Mouse (Mus musculus) kidney, postnatal 10 days (tissue): Measurements from ENCODE around the gene Nck1.

ENCODE experiments used
- DNase-seq: peaks from one replicate; pipeline ENCODE4 v3.0.0; 2021; ENCODE audit warnings: mixed read lengths

The Nck1 gene

GRCm38 (mm10) chr9:100545715-100546593 lies at the start of gene Nck1:
TSS of gene Nck1 (minus strand) at chr9:100546134.
- DNase-seq: peak; percentile 100

- no peak for DNase-seq
Observed at GRCm38 (mm10) chr9:100590462-100590861, 44.5 kb upstream of the Nck1 start.

GRCm38 (mm10) chr9:100584031-100584430 lies 38.1 kb upstream of the Nck1 start:
- DNase-seq: no peak

DNA sequence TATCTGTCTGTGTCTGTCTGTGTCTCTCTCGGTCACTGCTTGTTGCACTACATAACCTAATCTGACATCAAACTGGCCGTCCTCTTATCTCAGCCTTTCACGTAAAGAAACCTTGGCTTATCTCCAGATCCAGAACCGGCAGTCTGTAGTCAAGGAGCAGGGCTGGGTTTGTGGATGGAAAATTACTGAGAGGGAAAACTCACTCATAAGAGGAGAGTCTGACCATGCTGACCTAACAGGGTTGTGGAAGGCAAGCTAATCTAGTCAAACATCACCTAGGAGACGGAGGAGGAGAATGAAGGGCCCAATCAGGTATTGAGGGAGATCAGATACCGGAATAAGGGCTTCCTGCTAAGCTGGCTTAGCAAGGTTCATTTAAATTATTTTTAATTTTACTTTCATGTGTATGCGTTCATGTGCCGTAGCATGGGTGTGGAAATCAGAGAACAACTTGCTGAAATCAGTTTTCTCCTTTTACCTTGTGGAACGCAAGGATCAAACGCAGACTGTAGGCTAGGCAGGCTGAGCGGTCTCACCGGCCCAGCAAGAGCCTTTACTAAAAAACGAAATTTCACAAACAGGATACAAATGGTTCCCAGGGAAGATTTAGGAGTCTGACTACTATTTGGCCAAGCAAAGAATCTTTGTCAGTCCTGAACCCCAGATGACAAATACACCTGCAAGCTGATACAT lies 37.1 kb upstream of the Nck1 start:
- DNase-seq: peak; percentile 26

DNA sequence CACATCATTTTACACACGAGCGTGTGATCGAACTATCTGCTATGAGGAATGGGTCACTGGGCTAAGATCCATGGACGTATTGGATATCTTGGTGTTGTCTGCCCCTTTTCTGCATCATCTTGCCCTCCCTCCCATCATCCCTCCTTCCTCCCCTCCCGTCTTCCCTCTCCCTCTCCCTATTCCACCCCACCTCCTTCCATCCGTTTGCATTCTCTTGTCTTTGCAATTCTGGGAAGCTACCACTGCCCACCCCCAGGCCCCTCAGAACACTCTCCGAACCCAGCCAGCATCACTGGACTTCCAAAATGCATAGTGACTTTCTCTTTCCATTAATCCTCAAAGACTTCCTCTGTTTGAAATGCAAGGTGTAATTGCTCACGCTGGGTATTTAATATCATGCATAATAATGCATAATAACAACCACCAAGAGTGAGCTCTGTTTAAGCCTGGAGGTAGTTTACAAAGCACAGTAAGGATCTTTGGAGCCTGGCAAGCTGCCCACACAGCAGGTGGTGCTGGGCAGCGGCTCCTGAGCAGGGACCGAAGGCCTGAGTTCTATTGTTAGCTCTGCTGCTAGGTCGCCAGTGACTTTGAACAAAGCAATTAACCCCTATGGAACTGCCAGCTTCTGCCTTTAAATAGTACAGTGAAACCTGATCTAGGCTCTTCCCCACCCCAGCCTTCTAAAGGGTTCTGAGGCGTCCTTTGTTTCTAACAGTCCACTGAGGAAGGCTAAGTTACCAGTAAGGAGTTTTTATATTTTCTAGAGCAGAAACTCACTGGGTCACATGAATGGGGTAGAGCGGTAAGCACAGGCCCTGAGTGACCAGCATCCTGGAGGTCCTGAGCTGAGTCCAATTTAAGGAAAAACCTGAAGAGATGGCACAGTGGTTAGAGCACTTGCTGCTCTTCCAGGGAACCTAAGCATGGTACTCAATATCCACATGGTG lies 35.9 kb upstream of the Nck1 start:
- peak; percentile 84 for DNase-seq

DNA sequence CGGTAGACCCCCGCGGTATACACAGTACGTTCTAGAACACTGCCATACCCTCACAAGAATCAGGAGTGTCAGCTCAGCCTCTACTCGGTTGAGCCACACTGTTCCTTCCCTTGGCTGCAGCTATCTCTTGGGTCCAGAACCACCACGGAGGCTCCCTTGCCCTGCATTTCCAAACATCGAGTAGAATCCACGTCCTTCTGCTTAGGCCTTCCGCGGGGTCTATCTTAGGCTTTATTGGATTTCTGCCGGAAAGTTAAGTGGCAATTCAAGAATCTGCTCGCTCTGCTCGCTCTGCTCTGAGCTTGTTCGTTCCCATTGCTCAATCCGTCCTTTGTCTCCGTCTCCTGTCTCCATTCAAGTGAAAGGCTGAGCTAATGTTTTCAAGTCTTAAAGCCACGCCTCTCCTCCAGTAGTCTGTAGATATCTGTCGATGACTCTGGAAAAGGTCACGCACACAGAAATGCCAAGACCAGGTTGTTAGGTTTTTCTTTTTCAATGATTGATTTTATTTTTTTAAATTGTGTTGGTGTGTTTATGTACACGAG lies 34.3 kb upstream of the Nck1 start:
- DNase-seq: no peak

DNA sequence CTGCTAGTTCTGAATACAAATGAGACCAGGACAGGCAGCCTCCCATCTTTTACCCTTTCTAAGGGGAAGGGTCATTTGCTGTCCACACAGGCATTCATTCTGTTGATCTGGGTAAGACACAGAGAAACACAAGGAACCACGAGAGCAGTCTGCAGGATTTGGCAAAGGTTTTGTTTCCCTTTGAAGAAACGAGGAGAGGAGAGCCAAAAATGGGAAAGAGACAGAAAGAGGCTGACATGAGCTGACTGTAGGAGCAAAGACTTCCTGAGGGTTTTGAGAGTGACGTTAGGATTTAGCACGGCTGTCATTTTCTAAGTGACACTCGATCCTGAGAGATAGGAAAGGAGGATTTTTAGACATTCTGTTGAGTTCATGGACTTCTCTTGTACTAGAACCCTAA lies 28.0 kb upstream of the Nck1 start:
- DNase-seq: no peak

- no peak for DNase-seq
Observed at GRCm38 (mm10) chr9:100573300-100573699, 27.4 kb upstream of the Nck1 start.

DNA sequence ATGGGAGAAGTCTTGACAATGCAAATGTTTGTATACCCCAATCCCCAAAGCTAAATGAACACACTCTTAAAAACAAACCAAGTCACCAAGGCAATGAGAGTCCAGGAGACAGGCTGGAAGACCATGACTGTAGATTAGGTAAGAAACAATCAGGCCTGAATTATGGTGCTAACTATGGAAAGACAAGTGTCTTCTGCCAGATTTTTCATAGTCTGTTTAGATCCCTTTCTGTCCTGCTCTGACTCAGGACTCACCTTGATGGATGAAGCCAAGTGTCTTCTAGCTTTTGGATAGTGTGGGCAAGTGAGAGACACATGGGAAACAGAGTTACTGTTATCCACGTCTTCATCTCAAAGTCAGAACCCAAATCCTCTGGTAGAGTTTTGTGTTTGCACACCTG lies 25.6 kb upstream of the Nck1 start:
- no peak for DNase-seq

DNA sequence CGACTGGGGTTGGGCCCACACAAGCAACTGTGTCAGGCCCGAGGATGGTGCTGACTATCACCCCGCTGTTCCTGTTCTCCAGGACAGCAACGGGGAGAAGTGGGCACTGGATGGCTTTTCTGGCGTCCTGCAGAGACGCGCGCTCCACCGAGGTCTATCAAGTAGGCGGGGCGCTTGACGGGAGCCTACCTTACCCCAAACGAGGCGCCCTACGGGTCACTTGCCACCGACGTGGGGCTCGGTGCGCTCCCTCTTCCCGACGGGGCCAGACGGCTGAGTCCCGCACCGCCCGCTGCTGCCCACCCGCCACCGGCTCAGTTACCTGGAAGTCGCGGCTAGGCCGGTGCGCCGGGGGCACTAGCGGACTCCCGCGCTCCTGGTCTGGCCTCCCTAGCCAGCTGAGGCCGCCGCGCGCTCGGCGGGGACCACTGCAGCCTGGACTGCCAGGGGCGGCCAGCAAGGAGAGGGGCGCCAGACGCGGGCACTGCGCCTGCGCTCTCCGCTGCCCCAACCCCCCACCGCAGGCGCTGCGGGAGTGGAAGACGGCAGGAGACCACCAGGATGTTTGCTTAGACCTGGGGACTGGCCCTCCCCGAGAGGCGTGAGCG lies 24.8 kb upstream of the Nck1 start, which contains the start of gene Slc35g2:
TSS of gene Slc35g2 (minus strand) at position 465 of the 608 bp plus-strand sequence.
- DNase-seq: peak; percentile 64

GRCm38 (mm10) chr9:100569798-100570625 lies 24.1 kb upstream of the Nck1 start:
- DNase-seq: peak; percentile 66

DNA sequence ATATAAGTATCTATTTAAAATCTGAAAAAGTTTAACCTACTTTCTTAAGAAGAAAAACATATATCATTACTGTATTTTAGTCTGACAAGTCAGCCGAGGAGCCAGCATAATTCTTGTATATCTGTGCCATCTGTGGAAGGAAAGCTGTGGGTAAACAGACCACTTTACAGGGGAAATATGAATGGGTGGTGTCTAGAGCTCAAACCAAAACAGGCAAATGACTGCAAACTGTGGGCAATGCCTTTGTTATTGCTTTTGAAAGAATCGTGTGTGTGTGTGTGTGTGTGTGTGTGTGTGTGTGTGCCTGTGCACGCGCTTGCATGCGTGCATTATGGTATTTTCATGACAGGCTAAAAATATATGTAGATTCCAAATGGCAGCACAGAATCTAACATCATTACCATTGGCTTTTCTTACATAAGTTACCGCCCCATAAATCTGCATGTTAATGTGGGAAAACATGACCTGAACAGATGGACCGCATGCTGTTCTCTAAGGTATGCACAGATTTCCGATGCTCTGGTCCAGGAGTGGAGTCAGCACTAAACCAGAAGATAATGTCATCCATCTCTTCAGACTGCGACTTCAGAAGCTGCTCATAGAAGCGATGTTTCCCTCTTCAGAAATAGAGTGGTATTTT lies 14.4 kb upstream of the Nck1 start:
- no peak for DNase-seq

DNA sequence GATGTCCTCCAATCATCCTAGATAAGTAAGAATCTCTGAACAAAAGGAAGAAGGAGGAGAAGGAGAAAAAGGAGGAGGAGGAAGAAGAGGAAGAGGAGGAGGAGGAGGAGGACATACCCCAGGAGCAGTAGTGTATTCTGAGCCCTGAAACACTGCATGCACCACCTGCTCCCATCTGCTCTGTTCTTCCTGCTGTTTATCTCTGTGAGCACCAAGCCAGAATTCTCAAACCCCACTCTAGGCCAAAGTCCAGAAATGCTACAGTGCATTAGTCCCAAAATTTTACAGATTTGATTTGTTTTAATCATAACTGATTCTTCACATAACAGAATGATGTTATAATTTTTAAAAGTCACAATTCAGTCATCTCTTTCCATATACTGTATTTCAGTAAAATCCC lies 13.1 kb upstream of the Nck1 start:
- DNase-seq: no peak

GRCm38 (mm10) chr9:100558023-100558573 lies 12.2 kb upstream of the Nck1 start:
- no peak for DNase-seq

- no peak for DNase-seq
Observed at GRCm38 (mm10) chr9:100555686-100556085, 9.8 kb upstream of the Nck1 start.

DNA sequence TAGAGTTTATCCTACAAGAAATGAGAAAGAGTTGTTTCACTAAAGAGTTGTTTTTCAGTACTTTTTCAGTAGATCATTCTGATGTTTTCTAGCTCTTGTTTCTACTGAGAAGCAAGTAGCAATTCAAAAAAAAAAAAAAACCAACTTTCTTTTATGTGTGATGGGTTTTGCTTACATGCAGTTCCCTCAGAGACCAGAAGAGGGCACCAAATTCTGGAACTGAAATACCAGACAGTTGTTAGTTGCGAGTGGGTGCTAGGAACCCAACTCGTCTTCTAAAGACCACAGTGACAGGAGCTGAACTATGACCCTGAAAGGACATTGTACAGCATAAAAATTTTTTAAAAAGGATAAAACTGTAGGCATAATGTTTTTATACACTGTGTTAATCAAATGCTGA lies 2.4 kb upstream of the Nck1 start:
- peak; percentile 33 for DNase-seq

- DNase-seq: no peak
Observed at GRCm38 (mm10) chr9:100546594-100546910, 618 bp upstream of the Nck1 start.

DNA sequence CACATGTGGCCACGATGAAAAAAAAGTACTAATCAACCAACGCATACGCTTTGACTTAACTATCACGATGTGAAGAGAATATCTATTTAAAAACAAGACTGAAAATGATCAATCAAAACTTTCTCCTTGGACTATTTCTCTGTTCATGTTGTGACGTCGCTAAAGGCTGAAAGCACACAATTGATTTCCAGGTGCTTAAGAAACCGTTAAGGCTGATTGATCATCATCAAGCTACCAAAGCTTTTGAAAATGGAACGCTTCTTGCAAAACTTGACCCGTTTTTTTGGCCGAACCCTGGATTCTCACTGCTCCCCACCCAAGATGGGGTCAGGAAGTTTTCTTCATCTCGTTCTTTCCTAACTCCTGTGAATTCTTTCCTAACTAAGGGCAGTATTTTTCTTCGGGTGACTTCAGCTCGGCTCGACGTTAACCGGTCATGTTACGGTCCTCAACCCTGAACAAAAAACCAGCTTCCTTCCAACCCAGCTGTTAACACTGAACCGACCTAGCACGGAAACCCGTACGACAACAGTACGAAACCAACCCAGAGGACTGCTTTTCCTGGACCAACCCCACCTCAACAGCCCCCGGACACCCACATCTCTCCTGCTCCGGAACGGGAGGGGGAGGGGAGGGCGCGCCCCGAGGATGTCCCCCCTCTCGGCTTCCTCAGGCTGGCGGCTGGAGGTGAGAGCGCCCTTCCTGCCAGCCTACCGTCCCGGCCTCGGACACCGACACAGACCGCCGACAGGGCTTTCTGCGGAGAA lies 803 bp downstream of the Nck1 start:
- DNase-seq: peak; percentile 85

GRCm38 (mm10) chr9:100535618-100536262 lies 10.2 kb downstream of the Nck1 start:
- no peak for DNase-seq
